Mouse (Mus musculus) embryonic facial prominence, embryonic 14.5 days (tissue): Measurements from ENCODE around the gene Trabd2b. TPM values are rescaled to one million over a fixed set of nuclear protein-coding genes. Genes with fewer than 3 reads are reported as not detected.

Experiments used
- ATAC-seq: fragments of 200-750 bp; cut with Nextera tagmentation; 2 replicates; pipeline ENCODE4 v1.8.0; 2017; ENCODE audit warnings: low read depth, moderate number of reproducible peaks, moderate TSS enrichment
- DNase-seq: peaks from one replicate; pipeline ENCODE4 v3.0.0-alpha.2; 2015; ENCODE audit warnings: low spot score
- H3K27ac ChIP-seq: fragments of 300-500 bp; sonication (generic); replicated peaks from 2 replicates; pipeline ENCODE4 v1.5.1; 2014; ENCODE audit warnings: low read depth, mild to moderate bottlenecking, low read length, moderate library complexity
- H3K27me3 ChIP-seq: fragments of 300-500 bp; sonication (generic); replicated peaks from 2 replicates; pipeline ENCODE4 v1.6.1; 2014; ENCODE audit warnings: low read length; ENCODE audit not compliant: control insufficient read depth, insufficient read depth
- H3K36me3 ChIP-seq: fragments of 300-500 bp; sonication (generic); 2 replicates; pipeline ENCODE4 v1.6.1; 2014; ENCODE audit warnings: low read length, mixed read lengths; ENCODE audit not compliant: control insufficient read depth, insufficient read depth
- H3K4me1 ChIP-seq: fragments of 300-500 bp; sonication (generic); 2 replicates; pipeline ENCODE4 v1.6.1; 2014; ENCODE audit warnings: antibody characterized with exemption, low read length; ENCODE audit not compliant: control insufficient read depth, insufficient read depth
- H3K4me2 ChIP-seq: fragments of 300-500 bp; sonication (generic); 2 replicates; pipeline ENCODE4 v1.6.1; 2014; ENCODE audit warnings: low read depth, mild to moderate bottlenecking, low read length, moderate library complexity, mixed read lengths
- H3K4me3 ChIP-seq: fragments of 300-500 bp; sonication (generic); 2 replicates; pipeline ENCODE4 v1.5.1; 2014; ENCODE audit warnings: low read depth, mild to moderate bottlenecking, low read length
- H3K9ac ChIP-seq: fragments of 300-500 bp; sonication (generic); 2 replicates; pipeline ENCODE4 v1.6.1; 2014; ENCODE audit warnings: low read depth, mild to moderate bottlenecking, low read length, moderate library complexity, mixed read lengths
- H3K9me3 ChIP-seq: fragments of 300-500 bp; sonication (generic); 2 replicates; pipeline ENCODE4 v1.6.1; 2016; ENCODE audit warnings: low read length; ENCODE audit not compliant: control insufficient read depth
- WGBS: fragments of 180-500 bp; shearing (Covaris S2); extraction: QIAGEN DNeasy Blood & Tissue Kit; methylation state at CpG from one replicate; pipeline ENCODE4 v1.1.7; 2014; 5-methylcytosine and 5-hydroxymethylcytosine counted together
- polyA plus RNA-seq: library from polyadenylated mRNA; unstranded; fragments of >200 nt; fragmentation: Nextera tagmentation; extraction: Ambion mirVana; gene quantifications from 2 replicates; pipeline ENCODE4 v1.2.1, GENCODE M21; 2014

The Trabd2b gene
- polyA plus RNA-seq = 3.3 and 3.7 TPM in 2 replicates

DNA sequence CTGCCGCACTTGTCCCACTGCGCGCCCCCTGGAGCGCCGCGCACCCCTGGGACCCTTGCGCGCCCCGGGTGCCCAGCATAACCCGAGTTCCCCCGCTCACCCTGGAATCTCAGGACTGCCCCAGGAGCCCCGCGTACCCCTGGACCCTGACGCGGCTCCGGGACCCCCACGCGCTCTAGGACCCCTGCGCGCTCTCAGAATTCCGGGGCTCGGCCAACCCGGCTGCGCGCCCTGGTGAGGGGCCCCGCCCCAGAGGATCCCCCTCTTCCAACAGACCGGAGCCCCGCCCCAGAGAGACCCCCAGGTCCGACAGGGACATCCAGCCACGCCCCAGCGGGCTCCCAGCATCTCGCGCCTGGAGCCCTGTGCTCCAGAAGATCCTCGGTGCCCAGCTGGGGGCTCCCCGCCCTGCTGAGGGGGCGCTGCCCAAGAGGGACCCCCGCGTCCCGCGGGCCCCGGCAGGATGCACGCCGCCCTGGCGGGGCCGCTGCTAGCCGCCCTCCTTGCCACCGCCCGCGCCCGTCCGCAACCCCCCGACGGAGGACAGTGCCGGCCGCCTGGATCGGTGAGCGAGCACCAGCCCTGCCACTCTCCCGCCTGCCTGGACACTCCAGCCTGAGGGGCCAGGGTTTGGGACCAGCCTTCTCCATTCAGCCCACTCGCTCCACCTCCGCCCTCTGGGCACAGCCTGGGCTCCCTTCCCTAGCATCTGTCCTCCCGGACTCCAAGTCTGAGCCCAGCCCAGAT lies at the start of gene Trabd2b:
TSS of gene Trabd2b (plus strand) at position 370 of the 747 bp plus-strand sequence.
- peak within 1 kb of the TSS; percentile 78 for H3K4me3 ChIP-seq
- H3K9me3 ChIP-seq = no peaks in the 10 kb centered on the region
- peak within 1 kb of the TSS; percentile 93 for H3K27ac ChIP-seq
- peak within 1 kb of the TSS; percentile 94 for H3K4me2 ChIP-seq
- ATAC-seq (peak; percentile 18; the same call in 1 of the 2 replicates), DNase-seq (no peak)
- peaks cover 31% of the 10 kb centered on the region for H3K27me3 ChIP-seq
- H3K36me3 ChIP-seq = no peaks in the 10 kb centered on the region
- peak within 1 kb of the TSS; percentile 84 for H3K9ac ChIP-seq
- WGBS = 0% methylated on average over 6 of the region's 61 CpGs
- H3K4me1 ChIP-seq = peaks cover 28% of the 10 kb centered on the region

DNA sequence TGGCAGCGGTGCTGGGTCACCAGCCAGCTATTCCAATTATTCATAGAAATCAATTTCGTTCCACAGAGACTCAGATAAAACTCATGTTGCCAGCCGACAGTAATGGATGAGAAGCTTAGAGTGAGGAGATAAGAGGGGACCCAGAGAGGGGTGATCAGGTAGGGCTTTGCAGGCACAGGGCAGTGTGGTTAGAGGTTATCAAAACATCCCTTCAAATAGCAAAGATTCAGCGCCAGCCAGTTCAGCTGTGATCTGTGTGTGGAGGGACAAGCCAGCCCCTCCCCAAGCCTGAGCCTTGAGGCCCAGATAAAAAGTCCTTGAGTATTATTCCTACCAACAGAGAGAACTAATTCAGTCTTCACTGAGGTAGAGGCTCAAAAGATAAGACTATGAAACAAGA lies 49.1 kb upstream of the Trabd2b start:
- H3K27me3 ChIP-seq = no peaks in the 10 kb centered on the region
- no peak overlapping the region for H3K27ac ChIP-seq
- H3K9me3 ChIP-seq = no peaks in the 10 kb centered on the region
- WGBS = 48% methylated on average over 4 of the region's 4 CpGs
- DNase-seq (no peak), ATAC-seq (no peak)
- no peaks in the 10 kb centered on the region for H3K36me3 ChIP-seq
- H3K4me2 ChIP-seq = no peak overlapping the region
- no peak overlapping the region for H3K4me3 ChIP-seq
- H3K4me1 ChIP-seq = no peaks in the 10 kb centered on the region
- no peak overlapping the region for H3K9ac ChIP-seq

DNA sequence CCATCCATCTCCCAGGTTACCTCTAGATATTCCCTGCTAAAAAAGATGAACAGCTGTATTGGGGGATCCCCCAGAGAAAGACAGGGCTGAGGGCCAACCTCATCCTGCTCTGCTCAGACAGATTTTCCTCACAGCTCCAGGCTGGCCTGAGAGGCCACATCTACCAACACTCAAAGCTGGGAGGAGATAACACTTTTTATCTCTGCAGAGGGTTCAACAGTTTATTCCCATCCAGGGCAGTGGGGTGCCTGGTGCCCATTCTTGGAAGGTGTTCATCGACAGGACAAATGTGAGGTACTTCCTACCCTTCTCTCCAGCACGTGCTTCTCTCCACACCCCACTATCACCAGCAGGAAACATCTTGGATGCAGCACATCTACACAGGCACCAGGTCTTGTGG lies 47.6 kb upstream of the Trabd2b start:
- DNase-seq (no peak), ATAC-seq (no peak)
- Histone ChIP-seq H3K9ac (no peak overlapping the region), H3K9me3 (no peaks in the 10 kb centered on the region), H3K4me3 (no peak overlapping the region), H3K27me3 (no peaks in the 10 kb centered on the region), H3K4me2 (no peak overlapping the region), H3K36me3 (no peaks in the 10 kb centered on the region), H3K27ac (no peak overlapping the region), H3K4me1 (no peaks in the 10 kb centered on the region)
- 94% methylated on average over 2 of the region's 2 CpGs for WGBS

DNA sequence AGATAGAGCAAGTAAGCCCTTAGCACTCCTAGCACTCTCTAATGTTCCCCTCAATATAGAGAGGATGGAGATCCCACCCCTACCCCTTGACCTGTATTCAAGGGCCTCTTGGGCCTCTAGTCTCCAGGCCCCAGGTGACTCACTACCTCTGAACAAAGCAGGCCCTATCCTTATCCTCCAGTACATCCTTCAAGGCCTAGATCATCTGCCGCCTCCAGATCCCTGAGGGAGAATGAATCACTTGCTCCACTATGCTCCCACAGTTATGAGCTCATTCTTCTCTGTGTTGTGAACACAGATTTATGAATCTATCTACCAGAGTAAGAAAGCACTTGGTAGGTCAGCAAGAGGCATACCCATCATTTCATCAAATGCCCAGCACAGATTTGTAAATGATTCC lies 46.7 kb upstream of the Trabd2b start:
- H3K36me3 ChIP-seq = no peaks in the 10 kb centered on the region
- DNase-seq (no peak), ATAC-seq (no peak)
- H3K9ac ChIP-seq = no peak overlapping the region
- no peak overlapping the region for H3K4me3 ChIP-seq
- no peak overlapping the region for H3K27ac ChIP-seq
- H3K27me3 ChIP-seq = no peaks in the 10 kb centered on the region
- H3K4me2 ChIP-seq = no peak overlapping the region
- WGBS = 80% methylated on average over 1 of the region's 1 CpGs
- no peaks in the 10 kb centered on the region for H3K4me1 ChIP-seq
- H3K9me3 ChIP-seq = no peaks in the 10 kb centered on the region

DNA sequence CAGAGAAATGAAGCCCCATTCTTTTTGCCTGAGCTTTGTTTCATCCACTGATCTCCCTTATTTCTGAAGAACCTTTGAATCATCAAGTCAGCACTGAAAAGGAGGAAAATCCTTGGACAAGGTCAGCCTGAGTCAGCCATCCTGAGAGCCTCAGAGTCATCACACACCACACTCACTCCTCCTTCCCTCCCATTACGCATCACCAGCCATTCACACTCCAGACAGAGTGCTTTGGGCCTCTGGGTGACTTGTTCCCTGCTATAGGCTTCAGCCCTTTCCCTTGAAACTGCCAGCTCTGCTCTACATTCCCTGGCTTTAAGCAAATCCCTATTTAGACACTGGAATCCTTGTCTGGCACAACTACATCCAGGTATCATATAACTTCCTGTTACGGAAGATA lies 45.2 kb upstream of the Trabd2b start:
- Histone ChIP-seq H3K4me3 (no peak overlapping the region), H3K27ac (no peak overlapping the region), H3K9ac (no peak overlapping the region), H3K9me3 (no peaks in the 10 kb centered on the region), H3K36me3 (no peaks in the 10 kb centered on the region), H3K27me3 (0 out of 2 replicates have a peak, but pooled peaks cover under 1% of the 10 kb centered on the region), H3K4me2 (no peak overlapping the region), H3K4me1 (no peaks in the 10 kb centered on the region)
- DNase-seq (no peak), ATAC-seq (no peak)
- 61% methylated on average over 2 of the region's 2 CpGs for WGBS

DNA sequence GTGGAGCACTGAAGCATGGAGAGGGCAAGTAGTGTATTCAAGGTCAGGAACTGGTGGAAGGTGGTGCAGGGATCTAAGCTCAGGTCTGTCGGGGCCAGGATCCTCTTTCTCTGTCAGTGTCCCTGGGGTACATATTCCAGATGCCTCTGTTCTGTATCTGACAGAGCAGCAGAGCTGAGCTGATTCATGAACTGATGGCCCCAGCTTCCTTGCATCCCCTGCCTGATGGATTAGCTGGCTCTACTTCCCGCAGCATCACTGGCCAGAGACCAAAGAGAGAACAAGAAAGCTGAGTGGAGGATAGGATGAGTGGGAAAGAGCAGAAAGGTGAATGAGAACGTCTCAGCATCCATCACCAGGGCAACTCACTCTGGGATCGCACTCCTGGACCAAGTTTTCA lies 41.5 kb upstream of the Trabd2b start:
- 76% methylated on average over 4 of the region's 4 CpGs for WGBS
- Histone ChIP-seq H3K27ac (no peak overlapping the region), H3K4me2 (no peak overlapping the region), H3K4me1 (no peaks in the 10 kb centered on the region), H3K27me3 (0 out of 2 replicates have a peak, but pooled peaks cover 5% of the 10 kb centered on the region), H3K9me3 (no peaks in the 10 kb centered on the region), H3K36me3 (no peaks in the 10 kb centered on the region), H3K9ac (no peak overlapping the region), H3K4me3 (no peak overlapping the region)
- no peak for DNase-seq
- ATAC-seq = no peak

DNA sequence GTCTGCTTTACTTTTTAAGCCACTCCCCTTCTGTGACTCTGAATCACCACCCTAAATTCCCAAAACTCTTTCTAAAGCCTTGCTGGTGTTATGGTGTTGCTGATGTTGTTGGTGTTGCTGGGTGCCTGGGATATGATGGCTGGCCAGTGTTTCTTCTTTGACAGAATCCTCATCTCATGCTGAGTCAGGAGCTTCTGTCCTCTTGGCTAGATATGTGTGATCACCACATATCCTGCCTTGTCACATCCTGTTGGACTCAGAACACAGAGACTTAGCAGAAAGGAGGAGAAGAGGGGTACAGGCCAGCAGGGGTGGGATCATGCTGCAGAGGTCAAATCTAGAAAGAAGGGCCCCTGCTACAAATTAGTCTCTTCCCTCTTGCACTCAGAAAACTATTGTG lies 40.9 kb upstream of the Trabd2b start:
- no peaks in the 10 kb centered on the region for H3K4me1 ChIP-seq
- H3K27ac ChIP-seq = no peak overlapping the region
- H3K27me3 ChIP-seq = 0 out of 2 replicates have a peak, but pooled peaks cover 5% of the 10 kb centered on the region

DNA sequence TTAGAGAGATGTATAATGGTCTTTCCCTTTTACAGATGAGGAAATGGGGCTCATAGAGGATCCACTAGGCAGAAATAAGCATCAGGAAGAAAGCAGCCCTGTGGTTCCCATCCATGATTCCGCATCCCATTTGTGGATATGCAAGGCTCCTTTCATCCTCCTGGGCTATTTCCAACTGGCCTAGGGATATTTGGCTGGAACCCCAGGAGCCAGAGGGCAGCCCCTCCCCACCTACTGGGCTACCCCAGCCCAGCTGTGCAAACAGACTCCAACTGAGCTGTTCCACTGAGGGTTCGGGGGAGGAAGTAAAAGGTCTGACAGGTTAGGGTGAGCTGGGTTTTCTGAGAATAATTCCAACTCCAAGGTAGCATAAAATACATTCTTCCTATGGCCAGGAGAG lies 39.5 kb upstream of the Trabd2b start:
- no peak overlapping the region for H3K27ac ChIP-seq
- 0 out of 2 replicates have a peak, but pooled peaks cover 5% of the 10 kb centered on the region for H3K27me3 ChIP-seq
- H3K4me3 ChIP-seq = no peak overlapping the region
- no peaks in the 10 kb centered on the region for H3K36me3 ChIP-seq
- H3K9ac ChIP-seq = no peak overlapping the region
- ATAC-seq (no peak), DNase-seq (no peak)
- H3K4me1 ChIP-seq = no peaks in the 10 kb centered on the region
- 39% methylated on average over 2 of the region's 2 CpGs for WGBS
- no peaks in the 10 kb centered on the region for H3K9me3 ChIP-seq
- H3K4me2 ChIP-seq = no peak overlapping the region

More for the DNA sequence above, 40.9 kb upstream of the Trabd2b start:
- no peak for ATAC-seq
- H3K9ac ChIP-seq = no peak overlapping the region
- no peak overlapping the region for H3K4me2 ChIP-seq
- H3K4me3 ChIP-seq = no peak overlapping the region
- H3K9me3 ChIP-seq = no peaks in the 10 kb centered on the region
- DNase-seq = no peak
- H3K36me3 ChIP-seq = no peaks in the 10 kb centered on the region

DNA sequence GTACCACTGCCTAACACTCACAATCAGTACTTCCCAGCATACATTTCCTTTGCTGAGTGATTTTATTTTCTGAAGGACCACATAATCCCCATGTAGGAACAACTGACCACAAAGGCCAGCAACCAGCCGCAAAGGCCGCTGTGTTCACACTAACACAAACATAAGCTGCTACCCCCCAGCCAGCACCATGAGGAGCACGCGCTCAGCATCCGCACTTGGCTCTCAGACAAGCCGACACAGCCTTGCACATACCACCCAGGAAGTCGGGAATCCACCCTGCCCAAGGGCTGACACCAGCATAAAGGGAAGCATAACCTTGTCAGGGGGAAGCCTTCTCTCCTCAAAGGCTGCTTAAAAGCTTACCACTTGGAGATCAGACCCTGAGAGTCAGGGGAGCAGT lies 38.7 kb upstream of the Trabd2b start:
- Histone ChIP-seq H3K4me3 (no peak overlapping the region), H3K4me2 (no peak overlapping the region), H3K27me3 (0 out of 2 replicates have a peak, but pooled peaks cover 5% of the 10 kb centered on the region), H3K9me3 (no peaks in the 10 kb centered on the region), H3K4me1 (no peaks in the 10 kb centered on the region), H3K9ac (no peak overlapping the region), H3K36me3 (no peaks in the 10 kb centered on the region), H3K27ac (no peak overlapping the region)
- ATAC-seq (no peak), DNase-seq (peak; percentile 55)
- 22% methylated on average over 7 of the region's 7 CpGs for WGBS
